ENCODE assay signal across 9 mouse cellular contexts in genomic region chr7:70281381-70281750, GRCm38 (mm10).
DNase-seq lines count a peak whose midpoint lies in the region; ATAC-seq lines count a peak whose summit lies in the region.
"Had no signal": no experiment of that assay in that cellular context is flagged by ENCODE, and none has a peak within 500 bp of the region (broad histone marks: within the 10 kb centered on the region; RNA-seq: fewer than 3 reads in every experiment).

No protein-coding gene starts in this region.

- no peak for ATAC-seq in heart, embryonic 11.5 days (replicated peaks; ENCODE audit: insufficient number of reproducible peaks, low FRiP score, low TSS enrichment)
- peak; percentile 62 for ATAC-seq in hindbrain, embryonic 11.5 days (ENCODE audit: low FRiP score)

- 1% methylated on average over 22 of the region's 22 CpGs for WGBS in heart, embryonic 11.5 days (ENCODE audit: insufficient replicate concordance)
- 2% methylated on average over 22 of the region's 22 CpGs for WGBS in hindbrain, embryonic 11.5 days

- peaks cover 77% of the 10 kb centered on the region for H3K27me3 ChIP-seq in heart, embryonic 11.5 days (ENCODE audit: control insufficient read depth, insufficient read depth, low read length)
- H3K27me3 ChIP-seq in hindbrain, embryonic 11.5 days (ENCODE audit: control insufficient read depth, insufficient read depth, low read length) = peaks cover 57% of the 10 kb centered on the region
- H3K27me3 ChIP-seq: CH12.LX had no signal

- H3K4me2 ChIP-seq in heart, embryonic 11.5 days = peak overlapping the region; percentile 71
- peak overlapping the region; percentile 43; the same call in 1 of the 2 replicates for H3K4me2 ChIP-seq in hindbrain, embryonic 11.5 days (replicated peaks; ENCODE audit: low read depth, low read length)

- peak overlapping the region; percentile 36 for H3K4me3 ChIP-seq in heart, embryonic 11.5 days (ENCODE audit: low read depth, low read length)
- peak overlapping the region; percentile 12; the same call in 1 of the 2 replicates for H3K4me3 ChIP-seq in hindbrain, embryonic 11.5 days (ENCODE audit: low read depth, low read length)

- no peaks in the 10 kb centered on the region for H3K36me3 ChIP-seq in heart, embryonic 11.5 days (ENCODE audit: control insufficient read depth, insufficient read depth, low read length)
- no peaks in the 10 kb centered on the region for H3K36me3 ChIP-seq in hindbrain, embryonic 11.5 days (ENCODE audit: control insufficient read depth, insufficient read depth, low read length)

- H3K9ac ChIP-seq in heart, embryonic 11.5 days (ENCODE audit: low read depth, low read length) = 0 out of 2 replicates have a peak overlapping the region, but pooled peaks have one; percentile 44
- no peak overlapping the region for H3K9ac ChIP-seq in hindbrain, embryonic 11.5 days (ENCODE audit: low read depth, low read length)

- H3K9me3 ChIP-seq in heart, embryonic 11.5 days (replicated peaks; ENCODE audit: control insufficient read depth, low read length) = no peaks in the 10 kb centered on the region
- H3K9me3 ChIP-seq in hindbrain, embryonic 11.5 days (ENCODE audit: control insufficient read depth, low read length) = no peaks in the 10 kb centered on the region

- H3K4me1 ChIP-seq in heart, embryonic 11.5 days (ENCODE audit: control insufficient read depth, insufficient read depth, low read length) = peaks cover 11% of the 10 kb centered on the region
- peaks cover 10% of the 10 kb centered on the region for H3K4me1 ChIP-seq in hindbrain, embryonic 11.5 days (replicated peaks; ENCODE audit: control insufficient read depth, insufficient read depth, low read length)

- no peak for DNase-seq in heart, adult 18-20 months
- peak; percentile 66 for DNase-seq in embryo, embryonic 11 days
- no peak for DNase-seq in hindbrain, embryonic 11.5 days (ENCODE audit: low spot score)
- DNase-seq in mesoderm, embryonic 11.5 days (ENCODE audit: low read depth, low spot score) = peak; percentile 54
- DNase-seq in thymus, postnatal 10 days (ENCODE audit: low spot score in 2 of 2) = no peak
- no peak for DNase-seq in ovary, adult 18-20 months (ENCODE audit: low spot score)
- DNase-seq in right cerebral cortex, postnatal 10 days (ENCODE audit: low spot score in 2 of 2) = no peak

- H3K27ac ChIP-seq in heart, embryonic 11.5 days (ENCODE audit: low read depth, low read length) = no peak overlapping the region
- no peak overlapping the region for H3K27ac ChIP-seq in hindbrain, embryonic 11.5 days (ENCODE audit: low read depth, low read length)

Comparison
In these comparisons a context has a peak if more than half of its experiments do, and no peak if none do; other contexts are left out.
1. DNase-seq: peak in embryo, embryonic 11 days (single experiment) and mesoderm, embryonic 11.5 days (single experiment); none in heart, adult 18-20 months (0 of 2), hindbrain, embryonic 11.5 days (single experiment), thymus, postnatal 10 days (0 of 2), ovary, adult 18-20 months (single experiment) and right cerebral cortex, postnatal 10 days (0 of 2).